Mouse (Mus musculus) R1 (cell line): ENCODE results near the gene Zdhhc9.

Experiments used
- DNase-seq: peaks from one replicate; pipeline ENCODE4 v3.0.0-alpha.2; 2018; ENCODE audit warnings: low read depth, low spot score

Zdhhc9 gene

GRCm38 (mm10) chrX:48127502-48128218, 81.0 kb downstream of the Zdhhc9 start:
- DNase-seq: no peak

- no peak for DNase-seq
Observed at GRCm38 (mm10) chrX:48126903-48127476, 81.7 kb downstream of the Zdhhc9 start.

- peak; percentile 42 for DNase-seq
Observed at GRCm38 (mm10) chrX:48124132-48125071, 84.3 kb downstream of the Zdhhc9 start.
